Mouse (Mus musculus) CH12.LX (cell line): ENCODE measurements at regions not wholly inside any gene's neighbourhood (a gene's known extent, or its start where the extent isn't known, plus 50 kb on each side); places are given as distances from the start of the nearest gene placed in this dataset.

Experiments
- DNase-seq: peaks from one replicate; pipeline ENCODE4 v3.0.0-alpha.2; 2013; ENCODE audit errors: extremely low read depth
- H3K27ac ChIP-seq: 2 replicates; pipeline ENCODE4 v1.5.1; 2012; ENCODE audit warnings: low read depth, mild to moderate bottlenecking, control low read depth, moderate library complexity; ENCODE audit not compliant: insufficient read depth
- H3K27me3 ChIP-seq: replicated peaks from 2 replicates; pipeline ENCODE3; 2012; ENCODE audit warnings: inconsistent platforms
- H3K36me3 ChIP-seq, 2 experiments: replicated peaks in 1 of 2; 2 replicates each; pipeline versions ENCODE3 to v1.6.1; 2012; ENCODE audit warnings: inconsistent platforms in 1 of 2, low read length in 1 of 2, mild to moderate bottlenecking in 1 of 2, mixed read lengths in 1 of 2, moderate library complexity in 1 of 2; ENCODE audit not compliant: control insufficient read depth in 1 of 2, insufficient read depth in 1 of 2
- H3K4me1 ChIP-seq, 2 experiments: 2 replicates each; pipeline ENCODE4 v1.6.1; 2012; ENCODE audit warnings: inconsistent platforms in 1 of 2, moderate library complexity in 1 of 2; ENCODE audit not compliant: insufficient read depth in 2 of 2, control insufficient read depth in 1 of 2
- H3K4me2 ChIP-seq: 2 replicates; pipeline ENCODE4 v1.6.1; 2012; ENCODE audit warnings: low read depth, mild to moderate bottlenecking, control low read depth; ENCODE audit not compliant: poor library complexity, insufficient read depth, severe bottlenecking
- H3K4me3 ChIP-seq, 3 experiments: fragments of 150-350 bp in 1 of 3; sonication (generic) in 1 of 3; replicated peaks in 1 of 3; 2 replicates each; pipeline versions ENCODE3 to v1.5.1; 2011 to 2012; ENCODE audit warnings: low read depth in 2 of 3, low read length in 2 of 3, mild to moderate bottlenecking in 2 of 3, moderate library complexity in 2 of 3, control low read depth in 1 of 3, improper control_type of control experiment in 1 of 3, inconsistent platforms in 1 of 3, mixed read lengths in 1 of 3; ENCODE audit not compliant: poor library complexity in 1 of 3
- H3K79me2 ChIP-seq: replicated peaks from 2 replicates; pipeline ENCODE4 v1.6.1; 2012; ENCODE audit warnings: mild to moderate bottlenecking, moderate library complexity; ENCODE audit not compliant: control insufficient read depth, poor library complexity, insufficient read depth, severe bottlenecking; ENCODE audit errors: extremely low read depth
- H3K9ac ChIP-seq: 2 replicates; pipeline ENCODE4 v1.6.1; 2012; ENCODE audit warnings: low read depth, mild to moderate bottlenecking, control low read depth, moderate library complexity; ENCODE audit not compliant: insufficient read depth
- H3K9me3 ChIP-seq: replicated peaks from 2 replicates; pipeline ENCODE3; 2012; ENCODE audit warnings: low read length, inconsistent platforms, mixed read lengths
- BHLHE40 ChIP-seq: IDR thresholded peaks from 2 replicates; pipeline ENCODE4 v1.6.1; 2011; ENCODE audit warnings: mild to moderate bottlenecking, low read depth, low read length, improper control_type of control experiment
- CHD1 ChIP-seq: IDR thresholded peaks from 2 replicates; pipeline ENCODE4 v1.6.1; 2012; ENCODE audit warnings: low read depth, low read length, improper control_type of control experiment, inconsistent platforms
- E2F4 ChIP-seq: IDR thresholded peaks from 2 replicates; pipeline ENCODE4 v1.6.1; 2011; ENCODE audit warnings: low read depth, low read length, improper control_type of control experiment; ENCODE audit not compliant: insufficient replicate concordance
- EP300 ChIP-seq: IDR thresholded peaks from 2 replicates; pipeline ENCODE4 v1.6.1; 2011; ENCODE audit warnings: low read length, improper control_type of control experiment
- GABPA ChIP-seq: IDR thresholded peaks from 2 replicates; pipeline ENCODE4 v1.6.1; 2012; ENCODE audit warnings: low read depth, low read length, improper control_type of control experiment, inconsistent platforms; ENCODE audit not compliant: insufficient replicate concordance
- HCFC1 ChIP-seq: IDR thresholded peaks from 2 replicates; pipeline ENCODE4 v1.6.1; 2012; ENCODE audit warnings: low read depth, mild to moderate bottlenecking, inconsistent platforms, low read length, improper control_type of control experiment
- JUN ChIP-seq: IDR thresholded peaks from 2 replicates; pipeline ENCODE4 v1.6.1; 2011; ENCODE audit warnings: low read depth, mild to moderate bottlenecking, low read length, improper control_type of control experiment, moderate library complexity; ENCODE audit not compliant: insufficient read depth
- JUND ChIP-seq: conservative IDR thresholded peaks from 2 replicates; pipeline ENCODE4 v1.6.1; 2011; ENCODE audit warnings: low read depth, low read length, improper control_type of control experiment
- KAT2A ChIP-seq: IDR thresholded peaks from 2 replicates; pipeline ENCODE4 v1.6.1; 2012; ENCODE audit warnings: low read length, improper control_type of control experiment, inconsistent platforms; ENCODE audit not compliant: insufficient replicate concordance
- MAX ChIP-seq: IDR thresholded peaks from 2 replicates; pipeline ENCODE4 v1.6.1; 2011; ENCODE audit warnings: low read length, improper control_type of control experiment
- MEF2A ChIP-seq: IDR thresholded peaks from 2 replicates; pipeline ENCODE4 v1.6.1; 2014; ENCODE audit warnings: low read depth, mild to moderate bottlenecking, inconsistent platforms, low read length, improper control_type of control experiment, borderline replicate concordance
- MYC ChIP-seq: IDR thresholded peaks from 2 replicates; pipeline ENCODE4 v1.6.1; 2011; ENCODE audit warnings: low read depth, mild to moderate bottlenecking, improper control_type of control experiment, low read length
- NELFE ChIP-seq: IDR thresholded peaks from 2 replicates; pipeline ENCODE4 v1.6.1; 2011; ENCODE audit warnings: low read depth, low read length, improper control_type of control experiment
- NRF1 ChIP-seq: IDR thresholded peaks from 2 replicates; pipeline ENCODE4 v1.6.1; 2014; ENCODE audit warnings: low read depth, mild to moderate bottlenecking, inconsistent platforms, low read length, improper control_type of control experiment, moderate library complexity
- PAX5 ChIP-seq: IDR thresholded peaks from 2 replicates; pipeline ENCODE4 v1.6.1; 2012; ENCODE audit warnings: low read length, inconsistent platforms, mixed read lengths
- POLR2A ChIP-seq: IDR thresholded peaks from 2 replicates; pipeline ENCODE4 v1.6.1; 2011; ENCODE audit warnings: low read depth, mild to moderate bottlenecking, improper control_type of control experiment, low read length
- RAD21 ChIP-seq: IDR thresholded peaks from 2 replicates; pipeline ENCODE4 v1.6.1; 2011; ENCODE audit warnings: low read depth, mild to moderate bottlenecking, low read length, improper control_type of control experiment, moderate library complexity
- RCOR1 ChIP-seq: conservative IDR thresholded peaks from 2 replicates; pipeline ENCODE4 v1.6.1; 2012; ENCODE audit warnings: low read depth, mild to moderate bottlenecking, inconsistent platforms, low read length, improper control_type of control experiment
- SIN3A ChIP-seq: IDR thresholded peaks from 2 replicates; pipeline ENCODE4 v1.6.1; 2012; ENCODE audit warnings: low read length, improper control_type of control experiment, inconsistent platforms
- TBP ChIP-seq: conservative IDR thresholded peaks from 2 replicates; pipeline ENCODE4 v1.6.1; 2011; ENCODE audit warnings: low read depth, low read length, improper control_type of control experiment
- UBTF ChIP-seq: IDR thresholded peaks from 2 replicates; pipeline ENCODE4 v1.6.1; 2012; ENCODE audit warnings: low read depth, mild to moderate bottlenecking, inconsistent platforms, low read length, improper control_type of control experiment, moderate library complexity
- USF2 ChIP-seq: conservative IDR thresholded peaks from 2 replicates; pipeline ENCODE4 v1.6.1; 2011; ENCODE audit warnings: low read depth, low read length, improper control_type of control experiment
- ZMIZ1 ChIP-seq: IDR thresholded peaks from 2 replicates; pipeline ENCODE4 v1.6.1; 2012; ENCODE audit warnings: low read depth, mild to moderate bottlenecking, inconsistent platforms, low read length, improper control_type of control experiment
- ZNF384 ChIP-seq: IDR thresholded peaks from 2 replicates; pipeline ENCODE4 v1.6.1; 2012; ENCODE audit warnings: low read depth, low read length, improper control_type of control experiment, inconsistent platforms
- dilution Hi-C: fragments of 300-500 bp; cut with MboI; formaldehyde crosslinking; loops from 2 replicates; pipeline ENCODE4 v1.14.3; 2020; ENCODE audit warnings: low sequenced_read_pairs; ENCODE audit not compliant: extremely low pct_unique_long_range_greater_than_20kb, extremely low pct_ligation_motif_present
- in situ Hi-C: fragments of 300-500 bp; cut with MboI; formaldehyde crosslinking; loops from 3 replicates; pipeline ENCODE4 v1.14.3; 2019; ENCODE audit warnings: low sequenced_read_pairs, low pct_ligation_motif_present, low pct_unique_long_range_greater_than_20kb, mixed read lengths

- dilution Hi-C loops (no loop called here), in situ Hi-C loops (no loop called here)
- Histone ChIP-seq H3K27ac (no peak overlapping the region), H3K4me2 (no peak overlapping the region), H3K36me3 (no peaks in the 10 kb centered on the region), H3K9me3 (no peaks in the 10 kb centered on the region), H3K4me1 (no peaks in the 10 kb centered on the region), H3K9ac (no peak overlapping the region), H3K4me3 (no peak overlapping the region)
- no peak for DNase-seq
- TF ChIP-seq MAX (no peak), CHD1 (no peak), ZMIZ1 (no peak), MYC (no peak), EP300 (no peak), NELFE (no peak), UBTF (no peak), BHLHE40 (no peak), RAD21 (no peak), PAX5 (no peak), KAT2A (no peak), HCFC1 (no peak), GABPA (no peak), JUND (no peak), MEF2A (no peak), ZNF384 (no peak), USF2 (no peak)
- TF ChIP-seq, all 38 proteins: peak for 0
- H3K27me3 ChIP-seq = no peaks in the 10 kb centered on the region
- no peaks in the 10 kb centered on the region for H3K79me2 ChIP-seq
Observed at GRCm38 (mm10) chr9:59163390-59163976, 127.2 kb upstream of the Neo1 start.

DNA sequence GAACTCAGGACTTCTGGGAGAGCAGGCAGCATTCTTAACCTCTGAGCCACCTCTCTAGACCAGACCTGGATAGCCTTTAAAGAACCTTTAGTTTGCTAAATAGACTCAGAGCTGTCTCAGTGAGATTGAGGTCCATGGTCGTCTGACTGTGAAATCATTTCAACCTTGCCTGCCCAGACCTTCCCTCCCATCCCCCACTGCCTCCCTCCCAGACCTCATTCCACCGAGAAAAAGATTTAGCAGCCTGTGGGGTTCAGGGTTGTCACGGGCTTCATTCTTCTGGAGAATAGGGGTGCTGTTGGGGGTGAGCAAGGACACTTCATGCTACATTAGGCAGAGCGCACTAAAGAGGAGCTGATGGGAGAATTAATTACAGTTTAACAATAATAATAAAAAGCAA lies 126.7 kb upstream of the Neo1 start:
- TF ChIP-seq JUN (no peak), RCOR1 (no peak), KAT2A (no peak), HCFC1 (no peak), USF2 (no peak), E2F4 (no peak), SIN3A (no peak), TBP (no peak), MAX (no peak), POLR2A (no peak), NRF1 (no peak)
- in situ Hi-C loops (no loop called here), dilution Hi-C loops (no loop called here)
- Histone ChIP-seq H3K9me3 (no peaks in the 10 kb centered on the region), H3K9ac (no peak overlapping the region), H3K27ac (no peak overlapping the region), H3K27me3 (no peaks in the 10 kb centered on the region), H3K36me3 (no peaks in the 10 kb centered on the region), H3K79me2 (no peaks in the 10 kb centered on the region), H3K4me1 (no peaks in the 10 kb centered on the region), H3K4me2 (no peak overlapping the region), H3K4me3 (no peak overlapping the region)
- no peak for DNase-seq
